Mouse (Mus musculus) left cerebral cortex, adult 2 months (tissue): ENCODE measurements at regions not wholly inside any gene's neighbourhood (a gene's known extent, or its start where the extent isn't known, plus 50 kb on each side); places are given as distances from the start of the nearest gene placed in this dataset.

Experiments
- DNase-seq, 2 experiments: peaks; one replicate each; pipeline ENCODE4 v3.0.0; 2021 to 2022; ENCODE audit warnings: low spot score in 2 of 2, mixed read lengths in 1 of 2; ENCODE audit errors: extremely low spot score in 1 of 2
- H3K27ac ChIP-seq: fragments of 200-600 bp; 2 replicates; pipeline ENCODE4 v1.8.1; 2022
- H3K4me3 ChIP-seq: fragments of 200-600 bp; 2 replicates; pipeline ENCODE4 v1.8.1; 2022
- CTCF ChIP-seq: fragments of 200-600 bp; IDR thresholded peaks from 2 replicates; pipeline ENCODE4 v1.8.1; 2022; ENCODE audit warnings: antibody characterized with exemption, mild to moderate bottlenecking, moderate library complexity
- intact Hi-C: fragments of 180-260 bp; cut with DNase I; formaldehyde crosslinking; loops from one replicate; pipeline ENCODE4 v1.15.1; 2025

DNA sequence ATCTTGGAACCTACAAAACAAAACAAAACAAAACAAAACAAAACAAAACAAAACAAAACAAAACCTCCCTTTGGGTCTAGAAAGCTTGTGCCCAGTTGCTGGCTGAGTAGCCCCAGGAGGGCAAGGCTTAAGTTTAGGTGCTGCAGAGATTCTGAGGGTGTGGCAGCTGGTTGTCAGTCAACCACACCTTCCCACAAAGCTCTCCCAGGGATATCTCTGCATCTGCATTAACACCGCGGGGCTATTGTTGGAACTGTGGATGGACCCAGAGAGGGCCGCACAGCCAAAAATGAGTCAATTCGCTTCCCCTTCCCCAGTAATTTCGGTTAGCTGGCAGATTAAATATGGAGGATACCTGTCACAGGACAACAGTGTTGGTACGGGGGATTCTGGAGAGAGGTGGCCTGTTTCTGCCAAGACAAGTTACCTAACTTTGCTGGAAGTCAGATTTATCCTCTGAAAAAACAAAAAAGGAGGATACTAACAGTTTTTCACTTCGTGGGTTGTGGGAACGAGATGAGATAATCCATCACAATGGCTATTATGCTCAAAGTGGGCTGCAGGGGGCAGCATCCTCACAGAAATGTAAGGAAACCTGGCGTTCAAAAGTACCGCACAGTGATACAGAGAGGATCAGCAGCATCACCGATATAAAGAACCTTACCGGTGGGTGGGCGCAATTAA, 96.7 kb downstream of the 1500009L16Rik start:
- peak; percentile 81 to 84 for DNase-seq
- intact Hi-C loops, result loop anchor here (1.0 to 2.0 kb wide), 4 partner anchors 199 to 696 kb away; no protein-coding TSS in a partner anchor
- H3K27ac ChIP-seq, result no peak overlapping the region
- TF ChIP-seq CTCF, result peak; percentile 87
- H3K4me3 ChIP-seq, result no peak overlapping the region

DNA sequence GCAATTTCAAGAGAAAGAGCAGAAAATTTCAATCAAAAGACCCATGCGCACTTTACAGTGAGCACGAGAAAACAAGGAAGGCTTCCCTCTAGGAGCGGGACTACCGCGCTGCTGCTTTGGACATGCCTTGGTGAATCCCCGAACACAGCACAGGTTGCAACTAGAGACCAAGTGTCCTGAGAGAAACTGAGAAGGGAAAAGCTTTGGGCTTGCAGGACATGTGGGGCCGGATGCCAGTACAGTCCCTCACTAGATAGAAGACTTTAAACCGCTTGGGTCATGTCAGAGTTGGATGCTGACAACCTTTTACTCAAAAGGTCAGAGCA, 97.2 kb downstream of the 1500009L16Rik start:
- no peak for DNase-seq

DNA sequence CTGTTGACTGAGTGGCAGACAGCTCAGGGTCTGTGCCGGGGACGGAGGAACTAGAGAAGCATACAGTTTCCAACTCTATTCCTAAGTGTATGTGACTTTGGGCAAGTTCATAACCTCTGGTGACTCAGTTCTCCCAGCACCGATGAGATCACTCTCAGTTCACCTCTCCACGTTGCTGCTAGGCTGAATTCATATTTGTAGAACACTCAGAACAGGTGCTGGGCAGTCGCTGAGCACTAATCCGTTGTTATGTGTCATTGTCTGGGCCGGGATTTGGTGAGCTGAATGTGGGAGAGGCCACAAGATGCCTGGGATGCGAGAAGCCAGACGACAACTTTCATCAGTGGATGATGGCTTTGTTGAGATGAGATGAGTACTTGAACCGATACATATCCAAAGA, 98.4 kb downstream of the 1500009L16Rik start:
- Histone ChIP-seq H3K4me3 (no peak overlapping the region), H3K27ac (no peak overlapping the region)
- no peak for DNase-seq
- intact Hi-C loops, result loop anchor here (5.0 kb wide), 1 partner anchor 536 kb away; no protein-coding TSS in a partner anchor
- no peak for TF ChIP-seq CTCF

More for the DNA sequence above, 97.2 kb downstream of the 1500009L16Rik start:
- H3K27ac ChIP-seq, result no peak overlapping the region
- H3K4me3 ChIP-seq, result no peak overlapping the region
- TF ChIP-seq CTCF, result no peak
- intact Hi-C loops, result loop anchor here (1.0 to 5.0 kb wide), 5 partner anchors 199 to 695 kb away; no protein-coding TSS in a partner anchor

DNA sequence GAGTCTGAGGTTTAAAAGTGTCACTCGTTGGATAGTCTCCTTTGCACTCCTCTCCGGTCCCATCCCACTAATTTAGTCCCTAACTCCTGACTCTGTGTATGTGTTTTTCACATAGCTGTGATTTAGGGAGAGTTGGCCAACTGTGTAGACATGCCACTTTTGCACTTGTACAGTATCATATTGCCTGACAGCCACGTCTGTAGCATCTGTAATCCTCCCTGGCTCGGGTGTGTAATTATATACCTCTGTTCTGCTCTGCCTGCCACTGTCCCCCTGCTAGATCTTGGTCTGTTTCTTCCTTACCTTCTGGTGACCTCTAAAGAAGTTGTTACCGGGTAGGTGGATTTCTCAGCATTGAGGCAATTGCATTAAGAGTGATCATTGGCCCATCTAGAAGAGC, 103.4 kb downstream of the 1500009L16Rik start:
- no peak overlapping the region for H3K27ac ChIP-seq
- no peak for DNase-seq
- intact Hi-C loops, result no loop called here
- no peak for TF ChIP-seq CTCF
- no peak overlapping the region for H3K4me3 ChIP-seq

DNA sequence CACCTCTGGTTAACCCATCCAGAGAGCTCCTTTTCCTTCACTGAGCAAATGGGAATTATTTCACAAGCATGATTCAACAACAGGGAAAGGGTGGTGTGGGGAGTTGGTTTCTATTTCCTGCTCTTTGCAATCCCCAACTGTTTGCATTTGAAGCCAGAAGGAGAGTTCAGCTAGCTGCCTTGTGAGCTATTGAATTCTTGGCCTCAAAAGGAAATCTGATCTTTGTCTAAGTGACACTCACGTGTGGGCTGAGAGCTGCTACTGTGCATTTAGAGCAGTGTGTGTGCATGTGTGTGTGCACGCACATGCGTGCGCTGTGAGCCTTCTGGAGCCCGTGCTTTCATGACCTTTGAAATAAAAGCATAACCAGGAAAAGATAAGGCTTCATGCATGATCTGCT, 113.7 kb downstream of the 1500009L16Rik start:
- H3K4me3 ChIP-seq, result no peak overlapping the region
- no peak for TF ChIP-seq CTCF
- intact Hi-C loops, result no loop called here
- peak overlapping the region; percentile 22 for H3K27ac ChIP-seq
- DNase-seq, result no peak

DNA sequence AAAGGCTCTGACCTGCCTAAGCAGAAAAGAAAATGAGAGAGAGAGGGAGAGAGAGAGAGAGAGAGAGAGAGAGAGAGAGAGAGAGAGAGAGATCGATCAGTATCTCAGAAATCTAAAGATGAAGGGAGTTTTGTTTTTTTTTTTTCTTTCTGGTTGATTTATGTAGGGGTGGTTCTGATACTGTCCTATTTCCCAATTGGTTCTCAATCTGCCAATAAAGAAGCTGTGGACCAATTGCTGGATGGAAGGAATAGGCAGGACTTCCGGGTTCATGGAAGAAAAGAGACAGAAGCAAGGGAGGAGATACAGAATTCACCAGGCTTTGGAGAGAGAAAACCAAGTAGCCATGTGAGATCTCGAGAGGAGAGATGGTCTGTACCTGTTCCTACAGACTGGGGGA, 117.6 kb downstream of the 1500009L16Rik start:
- Histone ChIP-seq H3K27ac (no peak overlapping the region), H3K4me3 (no peak overlapping the region)
- intact Hi-C loops, result no loop called here
- TF ChIP-seq CTCF, result no peak
- no peak for DNase-seq

DNA sequence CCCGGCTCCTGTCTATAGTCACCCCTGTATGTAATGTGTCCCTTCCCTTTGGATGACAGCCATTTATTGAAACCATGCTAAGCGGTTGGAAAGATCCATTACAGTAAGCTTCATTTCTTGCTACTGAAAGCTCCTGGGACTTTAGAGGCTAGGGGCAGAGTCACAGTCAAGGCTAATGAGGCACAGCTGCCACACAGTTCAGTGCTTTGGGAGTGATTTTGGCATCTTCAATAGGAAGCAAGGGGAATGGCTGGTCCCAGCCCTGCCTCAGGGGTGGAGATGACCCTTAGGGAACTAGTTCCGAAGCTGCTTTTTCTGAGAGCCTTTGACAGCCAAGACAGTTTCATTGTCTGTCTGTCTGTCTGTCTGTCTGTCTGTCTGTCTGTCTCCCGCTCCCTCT, 128.2 kb downstream of the 1500009L16Rik start:
- intact Hi-C loops, result no loop called here
- no peak for DNase-seq
- H3K27ac ChIP-seq, result no peak overlapping the region
- no peak for TF ChIP-seq CTCF
- no peak overlapping the region for H3K4me3 ChIP-seq

DNA sequence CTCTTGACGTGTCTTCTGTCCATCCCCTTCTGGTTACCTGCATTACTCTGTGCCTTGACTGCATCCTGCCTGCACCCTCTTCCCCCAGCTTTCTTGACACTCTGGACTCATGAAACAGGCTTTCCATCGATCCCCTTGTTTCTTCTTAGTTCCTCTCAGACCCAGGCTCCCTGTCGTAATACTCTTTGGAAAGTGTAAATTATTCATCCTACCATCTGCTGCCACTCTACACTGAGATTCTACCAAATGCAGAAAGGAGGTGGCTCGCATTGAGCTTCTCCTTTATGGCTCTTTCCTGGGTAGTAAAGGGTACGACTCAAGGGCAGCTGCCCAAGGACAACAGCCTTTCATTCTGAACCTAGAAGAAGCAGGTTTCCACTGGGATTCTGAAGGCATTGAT, 129.5 kb downstream of the 1500009L16Rik start:
- intact Hi-C loops, result no loop called here
- Histone ChIP-seq H3K27ac (no peak overlapping the region), H3K4me3 (no peak overlapping the region)
- TF ChIP-seq CTCF, result no peak
- DNase-seq, result no peak

DNA sequence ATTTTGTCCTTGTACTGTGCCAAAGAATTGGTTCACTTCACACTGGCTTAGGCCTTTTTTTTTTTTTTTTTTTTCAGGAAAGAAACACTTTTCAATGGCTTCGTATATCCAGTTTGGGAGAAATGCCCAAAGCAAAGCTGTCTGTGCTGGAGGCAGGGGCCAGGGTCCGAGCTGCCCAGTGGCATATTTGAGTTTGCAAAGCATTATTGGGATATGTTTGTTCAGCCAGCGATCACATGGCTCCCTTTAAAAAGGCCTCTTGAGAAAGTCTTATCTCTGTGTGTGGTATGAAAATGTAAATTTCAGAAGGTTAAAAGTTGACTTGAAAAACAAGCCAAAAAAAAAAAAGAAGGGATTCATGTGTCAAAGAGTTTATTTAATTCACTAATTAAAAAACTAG, 130.1 kb downstream of the 1500009L16Rik start:
- intact Hi-C loops, result no loop called here
- no peak for DNase-seq
- TF ChIP-seq CTCF, result no peak
- H3K4me3 ChIP-seq, result no peak overlapping the region
- H3K27ac ChIP-seq, result no peak overlapping the region

DNA sequence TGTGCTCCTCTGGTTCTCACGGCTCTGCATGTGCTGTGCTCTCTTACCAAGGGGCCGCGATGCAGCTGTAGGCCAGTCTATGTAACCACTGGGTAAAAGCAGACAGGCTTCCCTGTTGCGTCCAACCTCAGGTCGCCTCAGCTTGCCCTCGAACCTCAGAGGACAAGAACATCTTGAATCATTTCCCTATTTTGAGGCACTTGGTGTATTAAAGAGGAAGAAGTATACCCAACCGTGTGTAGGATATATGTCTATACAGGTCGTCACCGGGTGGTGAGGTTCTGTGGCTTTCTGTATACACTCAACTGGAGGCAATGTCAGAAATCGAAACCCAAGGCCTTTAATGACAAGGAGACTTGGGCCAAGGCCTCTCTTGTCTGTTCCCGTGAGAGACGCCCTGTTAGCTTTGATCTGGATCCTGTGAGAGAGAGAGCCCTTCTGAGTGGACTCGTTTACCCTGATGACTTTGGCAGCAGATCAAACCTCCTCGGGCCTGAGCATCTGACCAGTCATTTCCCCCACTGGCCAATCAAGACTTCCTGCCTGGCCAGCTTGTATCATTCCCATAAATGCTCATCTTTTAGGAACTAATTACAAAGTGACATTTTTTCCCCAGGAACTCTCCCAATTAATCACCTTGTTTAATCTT, 135.3 kb downstream of the 1500009L16Rik start:
- no peak overlapping the region for H3K27ac ChIP-seq
- no peak for DNase-seq
- no peak overlapping the region for H3K4me3 ChIP-seq
- no peak for TF ChIP-seq CTCF
- intact Hi-C loops, result no loop called here

DNA sequence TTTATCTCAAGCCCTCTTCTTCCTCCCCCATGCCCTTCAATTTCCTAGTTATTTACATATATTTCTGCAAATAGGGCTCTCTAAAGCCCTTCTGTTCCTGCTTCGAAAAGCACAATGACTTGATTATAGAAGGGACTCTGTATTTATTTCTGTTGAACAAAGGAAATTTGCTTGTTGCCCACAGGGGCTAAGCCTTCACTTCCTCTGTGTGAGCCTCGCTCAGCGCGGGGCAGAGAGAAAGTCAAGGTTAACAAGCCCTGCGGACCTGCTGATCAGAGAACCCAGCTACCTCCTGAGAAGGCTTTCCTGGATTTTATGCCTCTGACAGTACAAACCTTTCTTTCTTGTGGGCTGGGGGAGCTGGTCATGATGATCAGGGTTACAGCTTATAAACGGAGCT, 136.0 kb downstream of the 1500009L16Rik start:
- DNase-seq, result no peak
- H3K4me3 ChIP-seq, result no peak overlapping the region
- intact Hi-C loops, result no loop called here
- H3K27ac ChIP-seq, result no peak overlapping the region
- no peak for TF ChIP-seq CTCF

DNA sequence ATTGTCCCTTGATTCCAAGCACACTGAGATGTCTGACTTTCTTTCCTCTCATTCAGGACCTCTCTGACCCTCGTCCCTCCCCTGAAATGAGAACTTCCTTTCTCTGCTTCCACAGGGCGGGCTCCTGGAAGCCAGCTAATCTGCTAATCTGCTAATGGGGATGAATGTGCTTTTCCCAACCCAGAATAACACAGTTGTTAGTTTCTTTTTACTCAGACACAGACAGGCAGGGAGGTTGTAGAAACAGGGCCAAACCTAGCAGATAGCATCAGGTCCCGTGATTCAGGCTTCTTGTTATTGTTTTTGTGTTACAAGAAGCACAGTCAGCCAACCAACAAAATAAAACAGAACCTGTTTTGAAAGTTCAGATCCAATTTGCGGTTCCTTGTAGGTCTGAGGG, 137.0 kb downstream of the 1500009L16Rik start:
- H3K27ac ChIP-seq, result no peak overlapping the region
- H3K4me3 ChIP-seq, result no peak overlapping the region
- intact Hi-C loops, result no loop called here
- no peak for DNase-seq
- no peak for TF ChIP-seq CTCF

DNA sequence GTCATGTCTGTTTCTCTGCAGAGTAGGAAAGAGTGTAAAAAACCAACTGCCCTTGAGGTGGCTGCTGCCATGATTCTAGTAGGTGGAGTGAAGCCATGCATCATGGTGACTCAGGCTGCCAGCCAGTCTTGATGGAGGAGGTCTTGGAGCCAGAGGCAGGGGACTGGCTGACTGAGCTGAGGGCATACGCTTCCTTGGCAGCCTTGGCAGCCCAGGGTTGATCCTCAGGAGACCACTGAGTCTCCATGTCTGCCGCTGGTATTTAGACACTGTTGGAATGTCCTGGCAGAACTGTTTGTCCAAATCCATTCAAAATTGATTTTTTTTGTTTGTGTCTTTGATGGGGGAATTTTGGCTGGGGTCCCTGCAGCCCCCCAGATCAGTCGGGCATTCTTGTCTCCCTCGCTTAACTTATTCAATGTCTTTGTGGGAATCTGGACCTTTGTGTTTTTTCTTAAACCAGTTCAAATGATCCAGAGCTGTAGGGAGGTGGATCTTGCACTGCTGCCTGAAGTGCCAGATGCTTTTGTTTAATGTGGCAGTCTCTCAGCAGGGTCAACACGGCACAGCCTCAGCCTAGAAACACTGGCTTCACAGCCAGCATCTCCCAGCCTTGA, 139.0 kb downstream of the 1500009L16Rik start:
- H3K27ac ChIP-seq, result no peak overlapping the region
- intact Hi-C loops, result no loop called here
- no peak for TF ChIP-seq CTCF
- no peak for DNase-seq
- H3K4me3 ChIP-seq, result no peak overlapping the region
